Mouse (Mus musculus): Measurements from ENCODE around the gene Lrrc8e. TPM values are rescaled to one million over a fixed set of nuclear protein-coding genes. Genes with fewer than 3 reads are reported as not detected.

Lrrc8e gene
- total and polyA plus RNA-seq, 3 experiments = 0.25 TPM; not detected in 2

DNA sequence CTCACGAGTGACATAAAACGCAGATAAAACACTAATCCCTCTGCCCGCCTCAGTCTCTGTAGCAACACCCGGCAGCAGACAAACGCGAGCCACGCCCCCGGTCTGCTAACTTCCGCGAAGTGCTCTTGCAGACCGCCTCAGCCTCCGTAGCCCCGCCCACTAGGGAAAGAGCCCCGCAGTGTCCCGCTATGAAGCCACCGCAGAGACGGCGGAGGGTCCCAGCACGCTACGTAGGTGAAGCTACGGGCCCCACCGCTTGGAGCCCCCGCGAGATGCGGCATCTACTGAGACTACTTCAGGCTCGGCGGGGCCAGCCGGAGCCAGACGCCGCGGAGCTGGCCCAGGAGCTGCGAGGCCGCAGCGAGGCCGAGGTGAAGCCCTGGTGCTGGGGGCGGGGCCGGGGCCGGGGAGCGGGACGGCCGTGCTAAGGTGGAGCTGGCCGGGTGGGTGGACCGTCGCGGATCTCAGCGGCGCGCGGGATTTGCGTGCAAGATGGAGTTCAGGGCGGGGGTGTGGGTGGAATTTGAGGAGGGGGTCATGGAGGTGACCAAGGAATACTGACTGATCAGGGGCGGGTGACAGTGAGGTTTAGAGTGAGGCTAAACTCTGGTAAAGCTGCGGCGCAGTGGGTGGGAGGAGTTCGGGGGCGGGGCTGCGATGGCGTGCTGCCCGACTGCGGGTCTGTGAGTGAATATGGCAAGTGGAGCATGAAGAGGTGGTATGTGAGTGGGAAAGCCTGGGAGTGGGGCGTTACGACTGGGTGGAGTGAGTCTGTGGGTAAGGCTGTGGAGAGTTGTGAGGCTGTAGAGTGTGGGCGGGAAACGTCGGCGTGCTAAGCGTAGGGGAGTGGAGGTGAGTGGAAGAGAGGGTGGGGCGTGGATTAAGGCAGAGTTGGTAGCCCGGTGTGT, 26.6 kb downstream of the Lrrc8e start, which contains the start of gene Snapc2:
TSS of gene Snapc2 (plus strand) at position 147 of the 908 bp plus-strand sequence.
- Histone ChIP-seq H3K79me2 (replicated peaks; ENCODE audit: control insufficient read depth, extremely low read depth, insufficient read depth, poor library complexity, severe bottlenecking) (no peaks in the 10 kb centered on the region), H3K4me3 (replicated peaks in 1 of 3; ENCODE audit: low read depth in 2 of 3, low read length in 2 of 3, poor library complexity in 1 of 3) (peak within 1 kb of the TSS; percentile 64 to 68 (median 67)), H3K27ac (ENCODE audit: insufficient read depth, low read depth) (no peak within 1 kb of the TSS), H3K9ac (ENCODE audit: insufficient read depth, low read depth) (peak within 1 kb of the TSS; percentile 76), H3K36me3 (replicated peaks in 1 of 2; ENCODE audit: control insufficient read depth in 1 of 2, insufficient read depth in 1 of 2, low read length in 1 of 2) (peaks cover 45 to 71% of the 10 kb centered on the region in 2 experiments), H3K4me2 (ENCODE audit: insufficient read depth, low read depth, poor library complexity, severe bottlenecking) (peak within 1 kb of the TSS; percentile 82), H3K4me1 (ENCODE audit: control insufficient read depth in 1 of 2, insufficient read depth in 2 of 2) (peaks cover 7 to 14% of the 10 kb centered on the region in 2 experiments), H3K27me3 (replicated peaks) (no peaks in the 10 kb centered on the region), H3K9me3 (replicated peaks; ENCODE audit: low read length) (no peaks in the 10 kb centered on the region)
- in situ Hi-C loops (cut with MboI; ENCODE audit: low pct_ligation_motif_present, low pct_unique_long_range_greater_than_20kb, low sequenced_read_pairs) = loop anchor here (10.0 kb wide), 1 partner anchor 62 kb away; no protein-coding TSS in a partner anchor
- dilution Hi-C loops (cut with MboI; ENCODE audit: extremely low pct_ligation_motif_present, extremely low pct_unique_long_range_greater_than_20kb, low sequenced_read_pairs) = no loop called here
- peak; percentile 96 for DNase-seq (ENCODE audit: extremely low read depth)
- no peak for TF ChIP-seq ETS1 (conservative IDR thresholded peaks at IDR 0.05; ENCODE audit: low read depth, low read length)
- peak; percentile 61; the same call in 1 of the 2 replicates for TF ChIP-seq MEF2A (IDR thresholded peaks at IDR 0.05; ENCODE audit: borderline replicate concordance, low read depth, low read length)
- no peak for TF ChIP-seq CHD1 (IDR thresholded peaks at IDR 0.05; ENCODE audit: low read depth, low read length)
- TF ChIP-seq ZMIZ1 (IDR thresholded peaks at IDR 0.05; ENCODE audit: low read depth, low read length) = no peak; the same call in 1 of the 2 replicates
- peak; percentile 81 for TF ChIP-seq TCF12 (IDR thresholded peaks at IDR 0.05; ENCODE audit: low read depth, low read length)
- TF ChIP-seq SIN3A (IDR thresholded peaks at IDR 0.05; ENCODE audit: low read length) = peak; percentile 90
- no peak for TF ChIP-seq JUND (conservative IDR thresholded peaks at IDR 0.05; ENCODE audit: low read depth, low read length)
- no peak for TF ChIP-seq ZNF384 (IDR thresholded peaks at IDR 0.05; ENCODE audit: low read depth, low read length)
- TF ChIP-seq MAZ (IDR thresholded peaks at IDR 0.05; ENCODE audit: low read depth, low read length) = peak; percentile 80
- TF ChIP-seq IRF4 (IDR thresholded peaks at IDR 0.05; ENCODE audit: low read depth, low read length) = peak; percentile 57
- TF ChIP-seq RCOR1 (conservative IDR thresholded peaks at IDR 0.05; ENCODE audit: low read depth, low read length) = 0 out of 2 replicates have a peak, but pooled peaks have one; percentile 14
- no peak for TF ChIP-seq MYC (IDR thresholded peaks at IDR 0.05; ENCODE audit: low read depth, low read length)
- TF ChIP-seq MXI1 (IDR thresholded peaks at IDR 0.05; ENCODE audit: low read depth, low read length) = peak; percentile 84
- TF ChIP-seq ELF1 (IDR thresholded peaks at IDR 0.05; ENCODE audit: low read depth, low read length) = peak; percentile 94
- peak; percentile 83; the same call in 1 of the 2 replicates for TF ChIP-seq KAT2A (IDR thresholded peaks at IDR 0.05; ENCODE audit: insufficient replicate concordance, low read length)
- 0 out of 2 replicates have a peak, but pooled peaks have one; percentile 59 for TF ChIP-seq UBTF (IDR thresholded peaks at IDR 0.05; ENCODE audit: low read depth, low read length)
- TF ChIP-seq GABPA (IDR thresholded peaks at IDR 0.05; ENCODE audit: insufficient replicate concordance, low read depth, low read length) = no peak; the same call in 1 of the 2 replicates
- no peak for TF ChIP-seq RAD21 (IDR thresholded peaks at IDR 0.05; ENCODE audit: low read depth, low read length)
- peak; percentile 90 for TF ChIP-seq HCFC1 (IDR thresholded peaks at IDR 0.05; ENCODE audit: low read depth, low read length)
- no peak for TF ChIP-seq ZKSCAN1 (IDR thresholded peaks at IDR 0.05; ENCODE audit: borderline replicate concordance, low read depth, low read length)
- no peak for TF ChIP-seq PAX5 (IDR thresholded peaks at IDR 0.05; ENCODE audit: low read length)
- no peak for TF ChIP-seq ZC3H11A (IDR thresholded peaks at IDR 0.05; ENCODE audit: low read depth, low read length)
- 0 out of 2 replicates have a peak, but pooled peaks have one; percentile 17 for TF ChIP-seq TBP (conservative IDR thresholded peaks at IDR 0.05; ENCODE audit: low read depth, low read length)
- no peak for TF ChIP-seq JUN (IDR thresholded peaks at IDR 0.05; ENCODE audit: insufficient read depth, low read depth, low read length)
- TF ChIP-seq CHD2 (IDR thresholded peaks at IDR 0.05; ENCODE audit: low read length) = peak; percentile 43; the same call in 1 of the 2 replicates
- TF ChIP-seq BHLHE40 (IDR thresholded peaks at IDR 0.05; ENCODE audit: low read depth, low read length) = 0 out of 2 replicates have a peak, but pooled peaks have one; percentile 21
- no peak for TF ChIP-seq SMC3 (IDR thresholded peaks at IDR 0.05; ENCODE audit: low read depth, low read length)
- TF ChIP-seq E2F4 (IDR thresholded peaks at IDR 0.05; ENCODE audit: insufficient replicate concordance, low read depth, low read length) = no peak
- TF ChIP-seq EP300 (IDR thresholded peaks at IDR 0.05; ENCODE audit: low read length) = no peak
- peak; percentile 75 for TF ChIP-seq POLR2A (IDR thresholded peaks at IDR 0.05; ENCODE audit: low read depth, low read length)
- TF ChIP-seq CTCF (conservative IDR thresholded peaks at IDR 0.05 in 1 of 2, IDR thresholded peaks at IDR 0.05 in 1 of 2; ENCODE audit: low read depth in 2 of 2, low read length in 2 of 2) = no peak
- peak; percentile 73 for TF ChIP-seq NELFE (IDR thresholded peaks at IDR 0.05; ENCODE audit: low read depth, low read length)
- TF ChIP-seq MAFK (IDR thresholded peaks at IDR 0.05; ENCODE audit: insufficient replicate concordance, low read length) = no peak
- TF ChIP-seq POLR2AphosphoS2 (IDR thresholded peaks at IDR 0.05; ENCODE audit: low read depth, low read length) = peak; percentile 85; the same call in 1 of the 2 replicates
- no peak for TF ChIP-seq USF2 (conservative IDR thresholded peaks at IDR 0.05; ENCODE audit: low read depth, low read length)
- no peak for TF ChIP-seq USF1 (IDR thresholded peaks at IDR 0.05; ENCODE audit: low read depth, low read length)
- peak; percentile 73; the same call in 1 of the 2 replicates for TF ChIP-seq MAX (IDR thresholded peaks at IDR 0.05; ENCODE audit: low read length)

All from CH12.LX (cell line).